Mouse (Mus musculus) bone marrow macrophage, adult 2 months (primary cell): Measurements from ENCODE around the gene Hk3.

ENCODE experiments used
- CTCF ChIP-seq: IDR thresholded peaks from 2 replicates; pipeline ENCODE4 v1.5.1; 2012; ENCODE audit warnings: low read depth, mild to moderate bottlenecking, low read length, moderate library complexity
- POLR2A ChIP-seq: IDR thresholded peaks from 2 replicates; pipeline ENCODE4 v1.6.1; 2012; ENCODE audit warnings: mild to moderate bottlenecking, low read depth, low read length, borderline replicate concordance

- TF ChIP-seq CTCF (no peak), POLR2A (no peak)
Measured at GRCm38 (mm10) chr13:55011981-55012478, 9.2 kb downstream of the Hk3 start.
